Mouse (Mus musculus): ENCODE data around the gene Tcp11l2. TPM values are rescaled to one million over a fixed set of nuclear protein-coding genes. Genes with fewer than 3 reads are reported as not detected.

The Tcp11l2 gene
- polyA plus RNA-seq, 1 experiment, result 10.3 TPM

GRCm38 (mm10) chr10:84584451-84585293 is 8.2 kb downstream of the Tcp11l2 start:
- Histone ChIP-seq H3K4me3 (no peak overlapping the region), H3ac (ENCODE audit: control insufficient read depth, insufficient read length) (no peak overlapping the region), H3K79me2 (ENCODE audit: control insufficient read depth, insufficient read depth) (no peaks in the 10 kb centered on the region), H3K27me3 (ENCODE audit: control insufficient read depth, insufficient read depth, insufficient read length) (no peaks in the 10 kb centered on the region), H3K36me3 (ENCODE audit: control insufficient read depth, insufficient read depth) (no peaks in the 10 kb centered on the region), H3K4me2 (ENCODE audit: low read depth) (peak overlapping the region; percentile 62)
- TF ChIP-seq CEBPB (IDR thresholded peaks at IDR 0.05; ENCODE audit: insufficient read depth, poor library complexity, severe bottlenecking), result no peak

GRCm38 (mm10) chr10:84585294-84585650 is 8.8 kb downstream of the Tcp11l2 start:
- Histone ChIP-seq H3K79me2 (ENCODE audit: control insufficient read depth, insufficient read depth) (no peaks in the 10 kb centered on the region), H3K27me3 (ENCODE audit: control insufficient read depth, insufficient read depth, insufficient read length) (no peaks in the 10 kb centered on the region), H3K4me2 (ENCODE audit: low read depth) (peak overlapping the region; percentile 62), H3K36me3 (ENCODE audit: control insufficient read depth, insufficient read depth) (no peaks in the 10 kb centered on the region), H3ac (ENCODE audit: control insufficient read depth, insufficient read length) (no peak overlapping the region), H3K4me3 (no peak overlapping the region)
- TF ChIP-seq MAX (IDR thresholded peaks at IDR 0.05; ENCODE audit: low read depth) (no peak), POLR2A (IDR thresholded peaks at IDR 0.05; ENCODE audit: insufficient read length, low read depth) (no peak), POLR2AphosphoS2 (IDR thresholded peaks at IDR 0.05; ENCODE audit: insufficient read length, low read depth) (no peak), REST (IDR thresholded peaks at IDR 0.05; ENCODE audit: insufficient read depth, insufficient read length) (no peak)

- Histone ChIP-seq H3K27me3 (ENCODE audit: control insufficient read depth, insufficient read depth, insufficient read length) (no peaks in the 10 kb centered on the region), H3K36me3 (ENCODE audit: control insufficient read depth, insufficient read depth) (no peaks in the 10 kb centered on the region), H3K4me3 (no peak overlapping the region)
Observed at GRCm38 (mm10) chr10:84590956-84591355, 14.5 kb downstream of the Tcp11l2 start.

GRCm38 (mm10) chr10:84591640-84592148 is 15.3 kb downstream of the Tcp11l2 start:
- Histone ChIP-seq H3ac (ENCODE audit: control insufficient read depth, insufficient read length) (no peak overlapping the region), H3K36me3 (ENCODE audit: control insufficient read depth, insufficient read depth) (no peaks in the 10 kb centered on the region), H3K4me2 (ENCODE audit: low read depth) (no peak overlapping the region), H3K4me3 (no peak overlapping the region), H3K79me2 (ENCODE audit: control insufficient read depth, insufficient read depth) (no peaks in the 10 kb centered on the region), H3K27me3 (ENCODE audit: control insufficient read depth, insufficient read depth, insufficient read length) (no peaks in the 10 kb centered on the region)
- TF ChIP-seq REST (IDR thresholded peaks at IDR 0.05; ENCODE audit: insufficient read depth, insufficient read length) (no peak), POLR2A (IDR thresholded peaks at IDR 0.05; ENCODE audit: insufficient read length, low read depth) (no peak), SRF (IDR thresholded peaks at IDR 0.05; ENCODE audit: control insufficient read depth, insufficient read length, low read depth) (no peak), MAX (IDR thresholded peaks at IDR 0.05; ENCODE audit: low read depth) (no peak), TCF12 (IDR thresholded peaks at IDR 0.05; ENCODE audit: insufficient read depth, poor library complexity, severe bottlenecking) (no peak), TCF3 (IDR thresholded peaks at IDR 0.05; ENCODE audit: insufficient read length, low read depth) (no peak), E2F4 (IDR thresholded peaks at IDR 0.05; ENCODE audit: insufficient read depth) (no peak), MYOG (IDR thresholded peaks at IDR 0.05; ENCODE audit: control insufficient read depth in 1 of 3, insufficient read depth in 1 of 3, insufficient read length in 2 of 3, low read depth in 2 of 3) (no peak), POLR2AphosphoS2 (IDR thresholded peaks at IDR 0.05; ENCODE audit: insufficient read length, low read depth) (no peak), CEBPB (IDR thresholded peaks at IDR 0.05; ENCODE audit: insufficient read depth, poor library complexity, severe bottlenecking) (no peak), USF1 (IDR thresholded peaks at IDR 0.05; ENCODE audit: low read depth) (no peak), MYOD1 (IDR thresholded peaks at IDR 0.05; ENCODE audit: control insufficient read depth in 1 of 3, insufficient read length in 2 of 3, low read depth in 2 of 3) (no peak)

More at GRCm38 (mm10) chr10:84590956-84591355, 14.5 kb downstream of the Tcp11l2 start:
- H3K79me2 ChIP-seq (ENCODE audit: control insufficient read depth, insufficient read depth), result no peaks in the 10 kb centered on the region
- TF ChIP-seq CEBPB (IDR thresholded peaks at IDR 0.05; ENCODE audit: insufficient read depth, poor library complexity, severe bottlenecking) (no peak), SRF (IDR thresholded peaks at IDR 0.05; ENCODE audit: control insufficient read depth, insufficient read length, low read depth) (no peak), USF1 (IDR thresholded peaks at IDR 0.05; ENCODE audit: low read depth) (no peak), TCF12 (IDR thresholded peaks at IDR 0.05; ENCODE audit: insufficient read depth, poor library complexity, severe bottlenecking) (no peak), POLR2A (IDR thresholded peaks at IDR 0.05; ENCODE audit: insufficient read length, low read depth) (no peak), MYOG (IDR thresholded peaks at IDR 0.05; ENCODE audit: control insufficient read depth in 1 of 3, insufficient read depth in 1 of 3, insufficient read length in 2 of 3, low read depth in 2 of 3) (no peak)
- no peak overlapping the region for H3K4me2 ChIP-seq (ENCODE audit: low read depth)
- H3ac ChIP-seq (ENCODE audit: control insufficient read depth, insufficient read length), result no peak overlapping the region

- H3K4me2 ChIP-seq (ENCODE audit: low read depth), result no peak overlapping the region
- no peaks in the 10 kb centered on the region for H3K27me3 ChIP-seq (ENCODE audit: control insufficient read depth, insufficient read depth, insufficient read length)
- no peaks in the 10 kb centered on the region for H3K36me3 ChIP-seq (ENCODE audit: control insufficient read depth, insufficient read depth)
- no peak for TF ChIP-seq REST (IDR thresholded peaks at IDR 0.05; ENCODE audit: insufficient read depth, insufficient read length)
- TF ChIP-seq USF1 (IDR thresholded peaks at IDR 0.05; ENCODE audit: low read depth), result no peak
- TF ChIP-seq MYOG (IDR thresholded peaks at IDR 0.05; ENCODE audit: control insufficient read depth in 1 of 3, insufficient read depth in 1 of 3, insufficient read length in 2 of 3, low read depth in 2 of 3), result no peak
- TF ChIP-seq TCF12 (IDR thresholded peaks at IDR 0.05; ENCODE audit: insufficient read depth, poor library complexity, severe bottlenecking), result no peak
- no peak for TF ChIP-seq E2F4 (IDR thresholded peaks at IDR 0.05; ENCODE audit: insufficient read depth)
- no peak for TF ChIP-seq POLR2AphosphoS2 (IDR thresholded peaks at IDR 0.05; ENCODE audit: insufficient read length, low read depth)
- TF ChIP-seq MYOD1 (IDR thresholded peaks at IDR 0.05; ENCODE audit: control insufficient read depth in 1 of 3, insufficient read length in 2 of 3, low read depth in 2 of 3), result no peak
- TF ChIP-seq MAX (IDR thresholded peaks at IDR 0.05; ENCODE audit: low read depth), result no peak
- TF ChIP-seq POLR2A (IDR thresholded peaks at IDR 0.05; ENCODE audit: insufficient read length, low read depth), result no peak
- no peak for TF ChIP-seq CEBPB (IDR thresholded peaks at IDR 0.05; ENCODE audit: insufficient read depth, poor library complexity, severe bottlenecking)
- TF ChIP-seq TCF3 (IDR thresholded peaks at IDR 0.05; ENCODE audit: insufficient read length, low read depth), result no peak
- TF ChIP-seq SRF (IDR thresholded peaks at IDR 0.05; ENCODE audit: control insufficient read depth, insufficient read length, low read depth), result no peak
- no peak overlapping the region for H3K4me3 ChIP-seq
- H3K79me2 ChIP-seq (ENCODE audit: control insufficient read depth, insufficient read depth), result no peaks in the 10 kb centered on the region
- H3ac ChIP-seq (ENCODE audit: control insufficient read depth, insufficient read length), result no peak overlapping the region
Observed at GRCm38 (mm10) chr10:84592745-84593144, 16.3 kb downstream of the Tcp11l2 start.

Data from myocyte (in vitro differentiated cells).